Mouse (Mus musculus) forebrain, embryonic 13.5 days (tissue): ENCODE measurements around the gene Mreg. TPM values are rescaled to one million over a fixed set of nuclear protein-coding genes. Genes with fewer than 3 reads are reported as not detected.

Source experiments
- ATAC-seq: fragments of 200-750 bp; cut with Nextera tagmentation; 2 replicates; pipeline ENCODE4 v1.8.0; 2017
- H3K27ac ChIP-seq: fragments of 300-500 bp; sonication (generic); 2 replicates; pipeline ENCODE4 v1.5.1; 2015; ENCODE audit warnings: inconsistent platforms, mild to moderate bottlenecking, moderate library complexity
- H3K27me3 ChIP-seq: fragments of 300-500 bp; sonication (generic); 2 replicates; pipeline ENCODE4 v1.6.1; 2015; ENCODE audit warnings: mild to moderate bottlenecking, inconsistent platforms
- H3K36me3 ChIP-seq: fragments of 300-500 bp; sonication (generic); 2 replicates; pipeline ENCODE4 v1.6.1; 2015; ENCODE audit warnings: mild to moderate bottlenecking, inconsistent platforms; ENCODE audit not compliant: poor library complexity, severe bottlenecking
- H3K4me1 ChIP-seq: fragments of 300-500 bp; sonication (generic); 2 replicates; pipeline ENCODE4 v1.6.1; 2015; ENCODE audit warnings: inconsistent platforms
- H3K4me2 ChIP-seq: fragments of 300-500 bp; sonication (generic); 2 replicates; pipeline ENCODE4 v1.6.1; 2015; ENCODE audit warnings: inconsistent platforms, mild to moderate bottlenecking, moderate library complexity
- H3K4me3 ChIP-seq: fragments of 300-500 bp; sonication (generic); 2 replicates; pipeline ENCODE4 v1.5.1; 2015; ENCODE audit warnings: mild to moderate bottlenecking, inconsistent platforms
- H3K9ac ChIP-seq: fragments of 300-500 bp; sonication (generic); 2 replicates; pipeline ENCODE4 v1.6.1; 2015; ENCODE audit warnings: mild to moderate bottlenecking, inconsistent platforms
- H3K9me3 ChIP-seq: fragments of 300-500 bp; sonication (generic); replicated peaks from 2 replicates; pipeline ENCODE4 v1.6.1; 2016; ENCODE audit warnings: inconsistent platforms
- WGBS: fragments of 180-500 bp; shearing (Covaris S2); methylation state at CpG from one replicate; pipeline ENCODE4 v1.1.7; 2015; 5-methylcytosine and 5-hydroxymethylcytosine counted together
- polyA plus RNA-seq: library from polyadenylated mRNA; unstranded; fragments of >200 nt; fragmentation: Nextera tagmentation; extraction: Ambion mirVana; gene quantifications from 2 replicates; pipeline ENCODE4 v1.2.1, GENCODE M21; 2015

Mreg gene
- polyA plus RNA-seq, 1 experiment from 2014 or later: 1.5 TPM

- Histone ChIP-seq H3K4me3 (peak overlapping the region; percentile 44), H3K27me3 (peaks cover 28% of the 10 kb centered on the region), H3K9me3 (no peaks in the 10 kb centered on the region), H3K36me3 (no peaks in the 10 kb centered on the region), H3K27ac (no peak overlapping the region), H3K4me2 (peak overlapping the region; percentile 65), H3K9ac (peak overlapping the region; percentile 53), H3K4me1 (peaks cover 3% of the 10 kb centered on the region; the same call in 1 of the 2 replicates)
- 8% methylated on average over 13 of the region's 13 CpGs for WGBS
- ATAC-seq: no peak
These were observed 13.1 kb upstream of the Mreg start for GRCm38 (mm10) chr1:72225054-72225718.

GRCm38 (mm10) chr1:72220008-72220407 lies 7.9 kb upstream of the Mreg start:
- Histone ChIP-seq H3K4me2 (no peak overlapping the region), H3K9ac (no peak overlapping the region), H3K27ac (no peak overlapping the region), H3K9me3 (no peaks in the 10 kb centered on the region), H3K4me3 (no peak overlapping the region), H3K4me1 (no peaks in the 10 kb centered on the region), H3K27me3 (peaks cover 21% of the 10 kb centered on the region), H3K36me3 (no peaks in the 10 kb centered on the region)
- 13% methylated on average over 4 of the region's 4 CpGs for WGBS
- 0 out of 2 replicates have a peak, but pooled peaks have one; percentile 39 for ATAC-seq

GRCm38 (mm10) chr1:72219116-72219515 lies 7.0 kb upstream of the Mreg start:
- WGBS: 46% methylated on average over 2 of the region's 2 CpGs
- Histone ChIP-seq H3K4me1 (no peaks in the 10 kb centered on the region), H3K36me3 (no peaks in the 10 kb centered on the region), H3K27me3 (peaks cover 13% of the 10 kb centered on the region), H3K9me3 (no peaks in the 10 kb centered on the region), H3K4me2 (no peak overlapping the region), H3K4me3 (no peak overlapping the region), H3K27ac (no peak overlapping the region), H3K9ac (no peak overlapping the region)
- ATAC-seq: no peak

- H3K9me3 ChIP-seq: no peaks in the 10 kb centered on the region
- peaks cover 8% of the 10 kb centered on the region for H3K27me3 ChIP-seq
- H3K27ac ChIP-seq: no peak overlapping the region
- no peak for ATAC-seq
- H3K9ac ChIP-seq: no peak overlapping the region
- H3K36me3 ChIP-seq: no peaks in the 10 kb centered on the region
- no peaks in the 10 kb centered on the region for H3K4me1 ChIP-seq
- H3K4me3 ChIP-seq: no peak overlapping the region
- WGBS: 79% methylated on average over 2 of the region's 2 CpGs
- no peak overlapping the region for H3K4me2 ChIP-seq
These were observed 6.5 kb upstream of the Mreg start for GRCm38 (mm10) chr1:72218626-72219025.

GRCm38 (mm10) chr1:72216761-72217160 lies 4.7 kb upstream of the Mreg start:
- no peak for ATAC-seq
- Histone ChIP-seq H3K4me1 (peaks cover under 1% of the 10 kb centered on the region; the same call in 1 of the 2 replicates), H3K27me3 (no peaks in the 10 kb centered on the region), H3K9ac (no peak overlapping the region), H3K4me2 (no peak overlapping the region), H3K4me3 (no peak overlapping the region), H3K27ac (no peak overlapping the region), H3K36me3 (no peaks in the 10 kb centered on the region), H3K9me3 (no peaks in the 10 kb centered on the region)
- WGBS: 89% methylated on average over 7 of the region's 7 CpGs

GRCm38 (mm10) chr1:72215174-72215573 lies 3.1 kb upstream of the Mreg start:
- WGBS: 80% methylated on average over 4 of the region's 4 CpGs
- no peak overlapping the region for H3K4me3 ChIP-seq
- no peaks in the 10 kb centered on the region for H3K36me3 ChIP-seq
- H3K27ac ChIP-seq: no peak overlapping the region
- no peak overlapping the region for H3K9ac ChIP-seq
- no peaks in the 10 kb centered on the region for H3K9me3 ChIP-seq
- H3K4me2 ChIP-seq: no peak overlapping the region
- ATAC-seq: no peak
- H3K27me3 ChIP-seq: peaks cover 8% of the 10 kb centered on the region
- H3K4me1 ChIP-seq: peaks cover 11% of the 10 kb centered on the region; the same call in 1 of the 2 replicates

GRCm38 (mm10) chr1:72214470-72214961 lies 2.4 kb upstream of the Mreg start:
- Histone ChIP-seq H3K27me3 (peaks cover 8% of the 10 kb centered on the region), H3K4me2 (no peak overlapping the region), H3K4me1 (peaks cover 11% of the 10 kb centered on the region; the same call in 1 of the 2 replicates), H3K4me3 (no peak overlapping the region), H3K27ac (no peak overlapping the region), H3K9ac (no peak overlapping the region), H3K36me3 (no peaks in the 10 kb centered on the region), H3K9me3 (no peaks in the 10 kb centered on the region)
- 66% methylated on average over 7 of the region's 7 CpGs for WGBS
- no peak for ATAC-seq

- 86% methylated on average over 3 of the region's 3 CpGs for WGBS
- Histone ChIP-seq H3K4me1 (peaks cover 11% of the 10 kb centered on the region; the same call in 1 of the 2 replicates), H3K4me3 (no peak overlapping the region), H3K9me3 (no peaks in the 10 kb centered on the region), H3K9ac (no peak overlapping the region), H3K27me3 (peaks cover 8% of the 10 kb centered on the region), H3K36me3 (no peaks in the 10 kb centered on the region), H3K4me2 (no peak overlapping the region), H3K27ac (no peak overlapping the region)
- ATAC-seq: no peak
These were observed 1.8 kb upstream of the Mreg start for GRCm38 (mm10) chr1:72213954-72214353.

- 20% methylated on average over 17 of the region's 17 CpGs for WGBS
- Histone ChIP-seq H3K27ac (no peak overlapping the region), H3K27me3 (peaks cover 8% of the 10 kb centered on the region), H3K9ac (peak overlapping the region; percentile 82; the same call in 1 of the 2 replicates), H3K4me1 (peaks cover 11% of the 10 kb centered on the region; the same call in 1 of the 2 replicates), H3K4me2 (peak overlapping the region; percentile 97), H3K36me3 (no peaks in the 10 kb centered on the region), H3K4me3 (peak overlapping the region; percentile 76), H3K9me3 (no peaks in the 10 kb centered on the region)
- no peak for ATAC-seq
These were observed 1.1 kb downstream of the Mreg start for GRCm38 (mm10) chr1:72210803-72211679.

- H3K4me2 ChIP-seq: no peak overlapping the region
- no peaks in the 10 kb centered on the region for H3K9me3 ChIP-seq
- H3K36me3 ChIP-seq: no peaks in the 10 kb centered on the region
- H3K4me3 ChIP-seq: no peak overlapping the region
- ATAC-seq: no peak
- peaks cover 11% of the 10 kb centered on the region; the same call in 1 of the 2 replicates for H3K4me1 ChIP-seq
- no peak overlapping the region for H3K27ac ChIP-seq
- 91% methylated on average over 5 of the region's 5 CpGs for WGBS
- no peak overlapping the region for H3K9ac ChIP-seq
- H3K27me3 ChIP-seq: peaks cover 8% of the 10 kb centered on the region
These were observed 4.0 kb downstream of the Mreg start for GRCm38 (mm10) chr1:72208095-72208494.

GRCm38 (mm10) chr1:72205113-72205512 lies 7.0 kb downstream of the Mreg start:
- Histone ChIP-seq H3K27ac (no peak overlapping the region), H3K9ac (no peak overlapping the region), H3K36me3 (no peaks in the 10 kb centered on the region), H3K4me2 (no peak overlapping the region), H3K4me3 (no peak overlapping the region), H3K9me3 (no peaks in the 10 kb centered on the region), H3K27me3 (no peaks in the 10 kb centered on the region), H3K4me1 (no peaks in the 10 kb centered on the region)
- 85% methylated on average over 3 of the region's 3 CpGs for WGBS
- no peak for ATAC-seq

GRCm38 (mm10) chr1:72203204-72203603 lies 8.9 kb downstream of the Mreg start:
- Histone ChIP-seq H3K4me3 (no peak overlapping the region), H3K4me1 (0 out of 2 replicates have a peak, but pooled peaks cover 6% of the 10 kb centered on the region), H3K27me3 (no peaks in the 10 kb centered on the region), H3K27ac (no peak overlapping the region), H3K9ac (no peak overlapping the region), H3K9me3 (no peaks in the 10 kb centered on the region), H3K36me3 (no peaks in the 10 kb centered on the region), H3K4me2 (no peak overlapping the region)
- ATAC-seq: no peak
- 90% methylated on average over 9 of the region's 9 CpGs for WGBS
